Mouse (Mus musculus) spleen, adult 18-20 months (tissue): ENCODE data around the gene Crygc.
"Not testable (repeated sequence)": the region's sequence is repeated elsewhere in the genome, so short reads cannot be mapped to it uniquely, and the experiment has no call there.

Source experiments
- DNase-seq, 2 experiments: peaks; one replicate each; pipeline ENCODE4 v3.0.0; 2022; ENCODE audit warnings: mixed read lengths in 2 of 2

The Crygc gene

GRCm38 (mm10) chr1:65052140-65052539 is 21.3 kb downstream of the Crygc start:
- no peak for DNase-seq

GRCm38 (mm10) chr1:65051696-65052095 is 21.8 kb downstream of the Crygc start:
- no peak for DNase-seq

- DNase-seq, result not testable (repeated sequence)
Measured at GRCm38 (mm10) chr1:65050952-65051351, 22.5 kb downstream of the Crygc start, which contains the start of gene Cryge. Gene Cryge, minus strand, starts transcription at chr1:65051149.

GRCm38 (mm10) chr1:65048781-65049180 is 24.7 kb downstream of the Crygc start:
- DNase-seq, result no peak

GRCm38 (mm10) chr1:65046401-65047109 is 26.9 kb downstream of the Crygc start:
- peak in 1 of 2 experiments; percentile 5 for DNase-seq

- no peak for DNase-seq
Measured at GRCm38 (mm10) chr1:65043433-65043832, 30.1 kb downstream of the Crygc start.

- no peak for DNase-seq
Measured at GRCm38 (mm10) chr1:65041837-65042236, 31.7 kb downstream of the Crygc start.

- DNase-seq, result no peak
Measured at GRCm38 (mm10) chr1:65040806-65041205, 32.7 kb downstream of the Crygc start.

- DNase-seq, result no peak
Measured at GRCm38 (mm10) chr1:65039679-65040078, 33.8 kb downstream of the Crygc start.

- no peak for DNase-seq
Measured at GRCm38 (mm10) chr1:65037542-65037941, 35.9 kb downstream of the Crygc start.

- no peak for DNase-seq
Measured at GRCm38 (mm10) chr1:65035513-65035912, 38.0 kb downstream of the Crygc start.

GRCm38 (mm10) chr1:65032641-65033040 is 40.8 kb downstream of the Crygc start, which contains the start of gene Akr1cl:
Gene Akr1cl, minus strand, starts transcription at chr1:65032759.
- DNase-seq, result no peak

- DNase-seq, result no peak
Measured at GRCm38 (mm10) chr1:65028206-65028605, 45.3 kb downstream of the Crygc start.
